Mouse (Mus musculus) heart, postnatal 0 days (tissue): ENCODE results near the gene Slfnl1. TPM values are rescaled to one million over a fixed set of nuclear protein-coding genes. Genes with fewer than 3 reads are reported as not detected.

Experiments
- ATAC-seq: fragments of 200-750 bp; cut with Nextera tagmentation; 2 replicates; pipeline ENCODE4 v1.8.0; 2017; ENCODE audit warnings: low read depth, moderate number of reproducible peaks, moderate library complexity; ENCODE audit not compliant: insufficient read depth
- DNase-seq: peaks from one replicate; pipeline ENCODE4 v3.0.0-alpha.2; 2016; ENCODE audit warnings: low spot score
- H3K27ac ChIP-seq: fragments of 300-500 bp; sonication (generic); 2 replicates; pipeline ENCODE4 v1.5.1; 2014; ENCODE audit warnings: low read depth, mild to moderate bottlenecking
- H3K27me3 ChIP-seq: fragments of 300-500 bp; sonication (generic); 2 replicates; pipeline ENCODE4 v1.6.1; 2014; ENCODE audit warnings: low read length, mixed read lengths; ENCODE audit not compliant: control insufficient read depth, insufficient read depth
- H3K36me3 ChIP-seq: fragments of 300-500 bp; sonication (generic); replicated peaks from 2 replicates; pipeline ENCODE4 v1.6.1; 2014; ENCODE audit warnings: low read length, mixed read lengths; ENCODE audit not compliant: control insufficient read depth, insufficient read depth
- H3K4me1 ChIP-seq: fragments of 300-500 bp; sonication (generic); 2 replicates; pipeline ENCODE4 v1.6.1; 2014; ENCODE audit warnings: antibody characterized with exemption; ENCODE audit not compliant: control insufficient read depth, insufficient read depth
- H3K4me2 ChIP-seq: fragments of 300-500 bp; sonication (generic); 2 replicates; pipeline ENCODE4 v1.6.1; 2014; ENCODE audit warnings: low read depth, mild to moderate bottlenecking, low read length, moderate library complexity
- H3K4me3 ChIP-seq: fragments of 300-500 bp; sonication (generic); 2 replicates; pipeline ENCODE4 v1.5.1; 2014; ENCODE audit warnings: low read depth, low read length
- H3K9ac ChIP-seq: fragments of 300-500 bp; sonication (generic); replicated peaks from 2 replicates; pipeline ENCODE4 v1.6.1; 2014; ENCODE audit warnings: low read depth, low read length, mixed read lengths
- H3K9me3 ChIP-seq: fragments of 300-500 bp; sonication (generic); replicated peaks from 2 replicates; pipeline ENCODE4 v1.6.1; 2016; ENCODE audit warnings: low read length; ENCODE audit not compliant: control insufficient read depth
- CTCF ChIP-seq: IDR thresholded peaks from 2 replicates; pipeline ENCODE4 v1.5.1; 2016; ENCODE audit warnings: antibody characterized with exemption, control low read depth, low read depth
- EP300 ChIP-seq: IDR thresholded peaks from 2 replicates; pipeline ENCODE4 v1.6.1; 2016; ENCODE audit warnings: antibody characterized with exemption, low read depth
- WGBS: fragments of 180-500 bp; shearing (Covaris S2); extraction: QIAGEN DNeasy Blood & Tissue Kit; methylation state at CpG from one replicate; pipeline ENCODE4 v1.1.7; 2014; 5-methylcytosine and 5-hydroxymethylcytosine counted together
- polyA plus RNA-seq: library from polyadenylated mRNA; unstranded; fragments of >200 nt; fragmentation: Nextera tagmentation; extraction: Ambion mirVana; gene quantifications from 2 replicates; pipeline ENCODE4 v1.2.1, GENCODE M21; 2015
- total RNA-seq: library from RNA; depleted of rRNA; stranded (reverse); fragments of >200 nt; gene quantifications from 2 replicates; pipeline ENCODE4 v1.2.3, GENCODE M21; 2014; ENCODE audit warnings: low replicate concordance

The Slfnl1 gene
- total and polyA plus RNA-seq, 2 experiments from 2014 or later = 0.07 TPM; not detected in 1

DNA sequence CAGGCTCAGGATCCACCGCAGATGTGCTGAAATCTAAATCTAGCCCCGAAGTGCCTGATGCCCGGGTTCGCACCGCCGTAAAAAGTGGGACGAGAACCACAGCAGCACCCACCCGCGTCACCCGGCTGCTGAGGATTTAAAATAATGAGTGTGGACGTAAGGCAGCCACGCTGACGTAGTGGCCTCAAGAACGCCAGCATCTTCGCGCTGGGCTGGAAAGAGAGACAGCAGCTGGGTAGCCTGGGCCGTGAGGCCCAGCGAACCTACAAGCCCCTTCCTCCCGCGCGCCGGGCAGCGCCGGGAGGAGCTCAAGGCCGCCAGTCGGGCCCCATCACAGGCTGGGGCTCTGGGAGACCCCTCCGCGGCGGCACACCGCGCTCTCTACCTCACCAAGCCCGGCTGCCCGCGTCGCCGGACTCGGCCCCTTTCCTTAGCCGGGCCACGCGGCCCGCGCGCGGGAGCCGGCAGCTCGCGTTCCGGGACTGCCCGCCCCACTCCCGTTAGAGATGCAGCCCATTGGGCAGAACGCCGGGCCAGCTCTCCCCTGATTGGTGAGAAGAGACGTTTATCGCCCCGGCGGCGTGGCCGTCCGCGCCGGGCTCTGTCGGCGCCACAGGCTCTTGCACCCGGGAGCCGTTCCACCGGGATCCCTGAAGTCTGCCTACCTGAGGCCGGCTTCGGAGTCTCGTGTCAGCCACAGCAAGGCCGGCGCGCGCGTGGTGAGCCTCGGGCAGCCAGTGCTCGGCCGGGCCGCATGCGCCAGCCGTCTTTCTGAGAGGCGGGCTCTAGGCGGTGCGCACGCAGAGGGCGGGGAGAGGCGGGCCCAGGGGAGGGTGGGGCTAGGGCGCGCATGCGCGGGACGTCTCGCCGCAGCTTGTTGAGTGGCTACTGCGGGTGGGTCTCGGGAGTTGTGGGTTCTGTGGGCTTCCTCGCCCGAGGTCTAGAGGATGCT, 37.7 kb downstream of the Slfnl1 start, which contains the start of gene Ctps:
Gene Ctps, minus strand, starts transcription at position 791 of the 952 bp plus-strand sequence.
- peak; percentile 95 for DNase-seq
- H3K9ac ChIP-seq = peak within 1 kb of the TSS; percentile 75
- H3K4me2 ChIP-seq = peak within 1 kb of the TSS; percentile 88
- under 1% methylated on average over 85 of the region's 97 CpGs for WGBS
- TF ChIP-seq CTCF (no peak), EP300 (peak; percentile 39; the same call in 1 of the 2 replicates)
- peaks cover 37% of the 10 kb centered on the region for H3K4me1 ChIP-seq
- peak within 1 kb of the TSS; percentile 62 for H3K4me3 ChIP-seq
- no peaks in the 10 kb centered on the region for H3K9me3 ChIP-seq
- peak; percentile 92 for ATAC-seq
- peak within 1 kb of the TSS; percentile 97 for H3K27ac ChIP-seq
- H3K36me3 ChIP-seq = peaks cover 10% of the 10 kb centered on the region
- H3K27me3 ChIP-seq = no peaks in the 10 kb centered on the region

DNA sequence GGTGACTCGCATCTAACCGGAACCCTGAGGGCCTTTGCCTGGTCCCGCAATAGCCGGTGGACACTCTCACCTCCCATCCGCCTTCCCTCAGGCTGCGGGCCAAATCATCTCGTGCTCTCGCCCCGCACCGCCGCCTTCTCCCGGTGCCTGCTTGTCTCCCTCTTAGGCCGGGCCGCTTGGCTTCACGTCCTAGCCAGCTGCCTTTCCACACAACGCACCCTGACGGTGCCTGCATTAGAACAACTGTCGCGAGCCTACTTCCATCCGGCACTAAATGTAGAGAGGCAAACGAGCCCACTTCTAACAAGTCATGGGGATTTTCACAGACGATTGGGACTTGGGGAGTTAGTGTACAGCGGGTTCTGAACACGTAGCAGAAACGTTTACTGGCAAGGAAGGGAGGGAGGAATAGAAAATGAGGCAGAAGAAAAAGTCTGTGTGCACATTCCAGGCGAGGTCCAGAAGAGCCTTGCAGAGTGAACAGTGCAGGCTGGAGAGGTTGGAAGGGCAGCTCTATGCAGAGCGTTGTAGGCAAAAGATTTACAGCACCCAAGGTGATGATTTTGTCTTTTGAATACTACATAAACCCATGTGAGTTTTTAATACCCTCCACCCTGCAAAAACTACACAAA, 38.5 kb downstream of the Slfnl1 start:
- WGBS = 2% methylated on average over 27 of the region's 27 CpGs
- H3K4me3 ChIP-seq = peak overlapping the region; percentile 62
- TF ChIP-seq CTCF (no peak), EP300 (no peak)
- H3K36me3 ChIP-seq = peaks cover 2% of the 10 kb centered on the region; the same call in 1 of the 2 replicates
- ATAC-seq (peak; percentile 43), DNase-seq (peak; percentile 35)
- peak overlapping the region; percentile 88 for H3K4me2 ChIP-seq
- peak overlapping the region; percentile 97 for H3K27ac ChIP-seq
- no peaks in the 10 kb centered on the region for H3K27me3 ChIP-seq
- H3K9ac ChIP-seq = peak overlapping the region; percentile 75
- peaks cover 37% of the 10 kb centered on the region for H3K4me1 ChIP-seq
- H3K9me3 ChIP-seq = no peaks in the 10 kb centered on the region

DNA sequence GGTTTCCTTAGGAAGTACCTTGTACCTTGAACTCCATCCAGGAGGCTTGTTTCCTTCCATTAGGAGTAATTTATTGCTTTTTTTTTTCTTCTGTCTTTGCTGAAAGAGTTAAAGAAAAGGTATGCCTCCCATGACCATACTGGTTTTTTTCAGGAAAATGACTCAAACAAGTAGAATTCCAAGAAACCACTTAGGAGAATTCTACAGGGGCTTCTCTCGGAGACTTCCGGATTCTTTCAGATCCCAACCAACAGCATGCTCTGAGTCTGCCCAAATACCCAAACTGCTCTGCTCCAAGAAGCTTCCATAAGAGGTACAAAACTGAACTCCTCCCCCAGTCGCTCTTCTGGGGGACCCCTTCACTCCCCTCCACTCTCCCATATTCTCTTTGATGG, 39.0 kb downstream of the Slfnl1 start:
- H3K27ac ChIP-seq = peak overlapping the region; percentile 97
- H3K9ac ChIP-seq = 0 out of 2 replicates have a peak overlapping the region, but pooled peaks have one; percentile 75
- H3K4me2 ChIP-seq = peak overlapping the region; percentile 88
- 59% methylated on average over 3 of the region's 3 CpGs for WGBS
- peaks cover 37% of the 10 kb centered on the region for H3K4me1 ChIP-seq
- H3K9me3 ChIP-seq = no peaks in the 10 kb centered on the region
- H3K27me3 ChIP-seq = no peaks in the 10 kb centered on the region
- ATAC-seq = no peak
- H3K36me3 ChIP-seq = no peaks in the 10 kb centered on the region
- H3K4me3 ChIP-seq = peak overlapping the region; percentile 62; the same call in 1 of the 2 replicates
- TF ChIP-seq CTCF (no peak), EP300 (no peak)
- DNase-seq = no peak

DNA sequence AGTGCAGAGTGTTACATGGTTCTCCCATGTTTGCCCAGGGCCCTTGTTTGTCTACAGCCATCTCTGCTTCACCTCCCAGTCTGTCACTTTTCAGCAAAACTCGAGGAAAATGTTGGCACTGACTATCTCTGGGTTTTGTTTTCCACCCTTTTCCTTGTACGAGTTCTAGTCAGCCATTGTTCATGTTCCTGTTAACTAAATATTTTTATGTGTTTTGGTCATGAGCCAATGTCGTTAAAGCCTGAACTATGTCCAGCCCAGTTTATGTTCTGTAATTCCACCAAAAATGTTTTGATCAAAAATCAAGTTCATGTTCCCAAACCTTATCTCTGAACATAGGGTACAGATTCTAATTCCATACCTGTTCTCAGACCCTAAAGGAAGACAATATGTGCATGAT, 39.7 kb downstream of the Slfnl1 start:
- H3K9ac ChIP-seq = no peak overlapping the region
- no peaks in the 10 kb centered on the region for H3K9me3 ChIP-seq
- H3K27me3 ChIP-seq = no peaks in the 10 kb centered on the region
- TF ChIP-seq CTCF = no peak
- no peak for TF ChIP-seq EP300
- H3K4me3 ChIP-seq = no peak overlapping the region
- H3K27ac ChIP-seq = peak overlapping the region; percentile 97
- 49% methylated on average over 3 of the region's 3 CpGs for WGBS
- no peak overlapping the region for H3K4me2 ChIP-seq
- H3K4me1 ChIP-seq = peaks cover 34% of the 10 kb centered on the region
- DNase-seq (no peak), ATAC-seq (no peak)
- no peaks in the 10 kb centered on the region for H3K36me3 ChIP-seq

DNA sequence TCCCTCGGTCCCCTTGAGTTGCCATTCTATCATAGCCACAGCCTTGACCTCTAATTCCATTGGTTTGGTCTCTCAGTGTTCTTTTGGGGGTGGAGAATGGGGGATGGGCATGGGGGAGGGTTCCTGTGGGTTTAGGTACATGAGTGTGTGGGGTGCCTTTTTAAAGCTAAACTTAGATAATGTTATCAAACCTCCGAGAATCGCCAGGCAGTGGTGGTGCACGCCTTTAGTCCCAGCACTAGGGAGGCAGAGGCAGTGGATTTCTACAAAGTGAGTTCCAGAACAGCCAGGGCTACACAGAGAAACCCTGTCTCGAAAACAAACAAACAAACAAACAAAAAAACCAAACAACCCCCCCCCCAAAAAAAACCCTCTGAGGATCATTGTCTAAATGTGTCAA, 48.9 kb downstream of the Slfnl1 start:
- H3K27ac ChIP-seq = no peak overlapping the region
- DNase-seq (no peak), ATAC-seq (no peak)
- no peak overlapping the region for H3K4me3 ChIP-seq
- H3K9me3 ChIP-seq = no peaks in the 10 kb centered on the region
- H3K27me3 ChIP-seq = no peaks in the 10 kb centered on the region
- H3K4me1 ChIP-seq = no peaks in the 10 kb centered on the region
- WGBS = 45% methylated on average over 5 of the region's 5 CpGs
- H3K36me3 ChIP-seq = no peaks in the 10 kb centered on the region
- H3K9ac ChIP-seq = no peak overlapping the region
- H3K4me2 ChIP-seq = no peak overlapping the region
- TF ChIP-seq CTCF = no peak
- TF ChIP-seq EP300 = no peak
